Mouse (Mus musculus) mouse trophoblast stem cell (cell line): Measurements from ENCODE around the gene Adamts5.

Source experiments
- in situ Hi-C, 2 experiments: fragments of 300-500 bp; cut with MseI, MboI; formaldehyde crosslinking; loops; 2 replicates in 1 of 2; 3 replicates in 1 of 2; pipeline ENCODE4 v1.15.1; 2025

Adamts5 gene

GRCm38 (mm10) chr16:85901581-85901910 lies at the start of gene Adamts5:
Gene Adamts5, minus strand, starts transcription at chr16:85901828.
- in situ Hi-C loops, result no loop called here

GRCm38 (mm10) chr16:85950356-85950755 lies 48.7 kb upstream of the Adamts5 start:
- in situ Hi-C loops, result no loop called here

GRCm38 (mm10) chr16:85926004-85926403 lies 24.4 kb upstream of the Adamts5 start:
- in situ Hi-C loops, result no loop called here

GRCm38 (mm10) chr16:85922454-85922853 lies 20.8 kb upstream of the Adamts5 start:
- in situ Hi-C loops, result no loop called here

GRCm38 (mm10) chr16:85920122-85920521 lies 18.5 kb upstream of the Adamts5 start:
- in situ Hi-C loops, result no loop called here

GRCm38 (mm10) chr16:85900702-85901580 lies 687 bp downstream of the Adamts5 start:
- in situ Hi-C loops, result no loop called here

- in situ Hi-C loops, result no loop called here
Measured at GRCm38 (mm10) chr16:85899790-85900587, 1.6 kb downstream of the Adamts5 start.

GRCm38 (mm10) chr16:85899301-85899721 lies 2.3 kb downstream of the Adamts5 start:
- in situ Hi-C loops, result no loop called here

GRCm38 (mm10) chr16:85898816-85899215 lies 2.8 kb downstream of the Adamts5 start:
- in situ Hi-C loops, result no loop called here

GRCm38 (mm10) chr16:85898391-85898790 lies 3.2 kb downstream of the Adamts5 start:
- in situ Hi-C loops, result no loop called here

- in situ Hi-C loops, result no loop called here
Measured at GRCm38 (mm10) chr16:85897854-85898253, 3.8 kb downstream of the Adamts5 start.

- in situ Hi-C loops, result no loop called here
Measured at GRCm38 (mm10) chr16:85895948-85896347, 5.7 kb downstream of the Adamts5 start.

- in situ Hi-C loops, result no loop called here
Measured at GRCm38 (mm10) chr16:85889778-85890177, 11.8 kb downstream of the Adamts5 start.

- in situ Hi-C loops, result no loop called here
Measured at GRCm38 (mm10) chr16:85887289-85888051, 14.2 kb downstream of the Adamts5 start.

GRCm38 (mm10) chr16:85879075-85879474 lies 22.6 kb downstream of the Adamts5 start:
- in situ Hi-C loops, result no loop called here

- in situ Hi-C loops, result no loop called here
Measured at GRCm38 (mm10) chr16:85874141-85874540, 27.5 kb downstream of the Adamts5 start.

- in situ Hi-C loops, result no loop called here
Measured at GRCm38 (mm10) chr16:85871971-85872370, 29.7 kb downstream of the Adamts5 start.

GRCm38 (mm10) chr16:85871248-85871647 lies 30.4 kb downstream of the Adamts5 start:
- in situ Hi-C loops, result no loop called here

- in situ Hi-C loops, result no loop called here
Measured at GRCm38 (mm10) chr16:85864691-85865389, 36.8 kb downstream of the Adamts5 start.

GRCm38 (mm10) chr16:85854505-85854904 lies 47.1 kb downstream of the Adamts5 start:
- in situ Hi-C loops, result no loop called here

- in situ Hi-C loops, result no loop called here
Measured at GRCm38 (mm10) chr16:85827066-85827465, 74.6 kb downstream of the Adamts5 start.
